Mouse (Mus musculus) bone marrow macrophage, adult 2 months (primary cell): ENCODE measurements around the gene Zfp202. TPM values are rescaled to one million over a fixed set of nuclear protein-coding genes. Genes with fewer than 3 reads are reported as not detected.

Experiments
- H3K27ac ChIP-seq: 2 replicates; pipeline ENCODE4 v1.5.1; 2012; ENCODE audit warnings: low read depth, low read length; ENCODE audit not compliant: insufficient read depth
- H3K4me1 ChIP-seq: 2 replicates; pipeline ENCODE4 v1.6.1; 2012; ENCODE audit warnings: low read length; ENCODE audit not compliant: control insufficient read depth, insufficient read depth
- H3K4me3 ChIP-seq: 2 replicates; pipeline ENCODE4 v1.5.1; 2012; ENCODE audit warnings: mild to moderate bottlenecking, low read length, moderate library complexity; ENCODE audit not compliant: insufficient read depth
- CTCF ChIP-seq: IDR thresholded peaks from 2 replicates; pipeline ENCODE4 v1.5.1; 2012; ENCODE audit warnings: low read depth, mild to moderate bottlenecking, low read length, moderate library complexity
- POLR2A ChIP-seq: IDR thresholded peaks from 2 replicates; pipeline ENCODE4 v1.6.1; 2012; ENCODE audit warnings: mild to moderate bottlenecking, low read depth, low read length, borderline replicate concordance
- polyA plus RNA-seq: library from polyadenylated mRNA; stranded (reverse); fragments of >200 nt; gene quantifications from 2 replicates; pipeline ENCODE4 v1.2.4, GENCODE M21; 2012; ENCODE audit not compliant: missing spikeins, insufficient read depth, insufficient read length

Gene Zfp202
- polyA plus RNA-seq, 1 experiment: 2.1 TPM

DNA sequence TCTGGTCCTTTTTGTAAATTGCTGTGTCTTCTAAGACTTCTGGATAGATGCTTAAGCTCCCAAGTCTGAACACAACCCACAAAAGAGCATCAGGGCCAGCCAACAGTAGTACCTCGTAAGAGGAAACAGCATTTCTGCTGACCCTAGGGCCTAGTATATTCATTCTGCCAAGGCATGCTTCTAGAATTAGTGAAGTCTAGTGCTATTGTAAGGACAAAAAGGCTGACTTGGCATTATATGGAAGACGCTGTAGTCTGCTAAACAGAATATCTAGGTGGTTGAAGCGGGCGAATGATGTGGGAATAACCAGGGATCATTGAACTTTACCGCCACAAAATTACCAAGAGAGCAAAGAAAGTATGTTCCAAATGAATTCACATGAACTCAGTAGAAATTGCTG, 21.9 kb downstream of the Zfp202 start:
- no peak overlapping the region for H3K4me3 ChIP-seq
- no peak for TF ChIP-seq POLR2A
- no peak for TF ChIP-seq CTCF
- H3K4me1 ChIP-seq: peaks cover 14% of the 10 kb centered on the region
- H3K27ac ChIP-seq: no peak overlapping the region

GRCm38 (mm10) chr9:40216651-40217050, 24.5 kb downstream of the Zfp202 start:
- Histone ChIP-seq H3K27ac (no peak overlapping the region), H3K4me3 (no peak overlapping the region), H3K4me1 (peaks cover 9% of the 10 kb centered on the region)
- TF ChIP-seq CTCF (no peak), POLR2A (no peak)

- no peak overlapping the region for H3K27ac ChIP-seq
- H3K4me1 ChIP-seq: peaks cover 17% of the 10 kb centered on the region
- no peak overlapping the region for H3K4me3 ChIP-seq
- TF ChIP-seq POLR2A (no peak), CTCF (no peak)
Measured at GRCm38 (mm10) chr9:40224289-40224688, 32.2 kb downstream of the Zfp202 start.

DNA sequence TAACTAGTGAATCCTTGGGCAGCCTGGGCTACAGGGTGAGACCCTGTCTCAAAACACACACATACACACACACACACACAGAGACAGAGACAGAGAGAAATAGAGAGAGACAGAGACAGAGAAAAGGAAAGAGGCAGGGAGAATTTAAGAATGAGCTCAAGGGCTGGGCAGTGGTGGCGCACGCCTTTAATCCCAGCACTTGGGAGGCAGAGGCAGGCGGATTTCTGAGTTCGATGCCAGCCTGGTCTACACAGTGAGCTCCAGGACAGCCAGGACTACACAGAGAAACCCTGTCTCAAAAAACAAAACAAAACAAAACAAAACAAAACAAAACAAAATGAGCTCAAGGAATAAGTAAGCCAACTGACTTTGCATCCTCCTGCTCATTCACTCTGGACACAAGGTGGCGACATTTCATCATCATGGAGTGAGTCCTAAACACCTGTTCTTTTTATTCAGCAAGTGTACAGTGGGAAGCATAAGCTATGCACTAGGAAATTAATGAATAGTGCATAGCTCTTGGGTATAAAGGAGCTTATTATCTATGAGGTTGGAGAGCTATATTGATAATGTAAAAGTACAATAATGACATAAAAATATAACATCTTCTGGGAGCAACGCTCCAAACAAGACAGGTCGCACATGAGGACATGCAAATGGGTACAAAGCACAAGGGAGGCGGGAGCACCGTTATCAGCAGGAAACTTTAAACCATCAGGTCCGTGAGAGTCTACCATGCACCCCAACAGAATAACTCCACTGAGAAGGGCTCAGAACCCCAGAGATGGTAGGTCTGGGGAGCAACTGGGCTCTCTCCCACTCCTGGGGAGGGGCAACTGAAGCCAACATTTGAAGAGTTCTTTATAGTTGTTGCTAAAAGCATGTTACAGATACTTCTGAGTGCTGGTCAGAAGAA, 36.0 kb downstream of the Zfp202 start:
- peaks cover 20% of the 10 kb centered on the region for H3K4me1 ChIP-seq
- H3K27ac ChIP-seq: no peak overlapping the region
- TF ChIP-seq POLR2A (no peak), CTCF (no peak)
- no peak overlapping the region for H3K4me3 ChIP-seq

- Histone ChIP-seq H3K27ac (no peak overlapping the region), H3K4me1 (peaks cover 15% of the 10 kb centered on the region), H3K4me3 (no peak overlapping the region)
- TF ChIP-seq POLR2A (no peak), CTCF (no peak)
Measured at GRCm38 (mm10) chr9:40228804-40229331, 36.8 kb downstream of the Zfp202 start.

GRCm38 (mm10) chr9:40229479-40229878, 37.4 kb downstream of the Zfp202 start:
- peaks cover 12% of the 10 kb centered on the region for H3K4me1 ChIP-seq
- H3K27ac ChIP-seq: no peak overlapping the region
- TF ChIP-seq POLR2A: no peak
- TF ChIP-seq CTCF: no peak
- H3K4me3 ChIP-seq: no peak overlapping the region

- TF ChIP-seq POLR2A (no peak), CTCF (no peak)
- H3K27ac ChIP-seq: no peak overlapping the region
- H3K4me3 ChIP-seq: no peak overlapping the region
- peaks cover 12% of the 10 kb centered on the region for H3K4me1 ChIP-seq
Measured at GRCm38 (mm10) chr9:40231019-40231418, 38.9 kb downstream of the Zfp202 start.

DNA sequence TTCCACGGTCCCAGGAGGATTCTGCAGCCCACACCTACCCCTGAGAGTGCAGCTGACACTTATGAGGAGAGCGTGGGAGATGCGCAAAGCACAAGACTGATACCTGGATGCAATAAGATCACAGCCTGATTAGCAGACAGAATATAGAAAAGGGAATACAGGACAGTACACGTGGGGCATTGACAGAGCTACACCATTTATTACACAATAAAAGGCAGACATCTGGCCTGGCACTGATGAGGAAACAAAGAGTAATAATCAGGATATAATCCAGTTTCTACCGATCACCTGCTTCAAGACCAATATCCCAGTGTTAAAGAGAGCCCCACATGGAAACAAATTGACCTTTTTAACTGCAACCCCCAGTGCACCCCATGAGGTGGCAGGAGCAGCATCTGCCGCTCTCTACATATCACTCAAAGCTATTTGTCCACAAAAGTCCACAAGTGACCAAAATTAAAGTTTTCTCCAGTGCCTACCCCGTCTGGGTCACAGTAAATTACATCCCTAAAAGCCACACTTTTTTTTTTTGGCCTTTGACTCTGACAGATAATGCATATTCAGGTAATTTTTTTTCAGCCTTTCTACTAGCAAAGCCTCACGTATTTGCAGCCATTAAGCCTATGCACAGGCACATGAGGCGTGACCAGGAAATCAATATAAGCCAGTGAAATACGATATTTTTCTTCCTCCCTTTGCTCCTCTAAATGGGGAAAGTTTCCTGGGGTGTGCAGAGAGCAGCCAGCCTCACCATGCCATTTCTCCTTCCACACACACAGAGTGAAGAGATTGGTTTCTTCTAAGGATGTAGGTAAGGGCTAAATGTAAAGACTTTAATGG, 42.3 kb downstream of the Zfp202 start:
- Histone ChIP-seq H3K27ac (no peak overlapping the region), H3K4me1 (peaks cover 9% of the 10 kb centered on the region), H3K4me3 (no peak overlapping the region)
- TF ChIP-seq POLR2A: no peak
- TF ChIP-seq CTCF: no peak

DNA sequence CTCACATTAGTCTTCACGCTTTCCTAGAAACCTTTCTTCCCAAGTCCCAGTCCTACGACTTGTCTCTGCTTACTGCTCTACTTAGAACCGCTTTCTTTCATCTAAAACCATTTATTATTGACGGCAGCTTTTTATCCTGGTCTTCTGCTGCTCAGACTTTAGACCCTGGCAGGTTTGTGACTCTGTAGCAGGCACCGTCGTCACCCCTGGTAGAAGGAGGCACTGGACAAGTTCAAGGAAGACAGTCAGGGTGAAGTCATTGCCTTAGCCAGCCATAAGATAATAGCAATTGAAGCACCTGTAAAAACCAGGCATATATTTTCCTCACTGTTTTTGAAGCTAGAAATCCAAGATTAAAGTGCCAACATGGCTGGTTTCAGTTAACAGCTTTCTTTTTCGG, 43.1 kb downstream of the Zfp202 start:
- TF ChIP-seq POLR2A: no peak
- TF ChIP-seq CTCF: no peak

More for the DNA sequence above, 43.1 kb downstream of the Zfp202 start:
- Histone ChIP-seq H3K4me3 (no peak overlapping the region), H3K27ac (no peak overlapping the region), H3K4me1 (peaks cover 7% of the 10 kb centered on the region)
